Mouse (Mus musculus) hindbrain, embryonic 13.5 days (tissue): ENCODE results near the gene Cenpj. TPM values are rescaled to one million over a fixed set of nuclear protein-coding genes. Genes with fewer than 3 reads are reported as not detected.

Experiments
- ATAC-seq: fragments of 200-750 bp; cut with Nextera tagmentation; 2 replicates; pipeline ENCODE4 v1.8.0; 2017; ENCODE audit warnings: moderate TSS enrichment; ENCODE audit not compliant: low FRiP score
- H3K27ac ChIP-seq: fragments of 300-500 bp; sonication (generic); 2 replicates; pipeline ENCODE4 v1.5.1; 2015; ENCODE audit warnings: inconsistent platforms, mild to moderate bottlenecking, moderate library complexity
- H3K27me3 ChIP-seq: fragments of 300-500 bp; sonication (generic); 2 replicates; pipeline ENCODE4 v1.6.1; 2015; ENCODE audit warnings: mild to moderate bottlenecking, inconsistent platforms
- H3K36me3 ChIP-seq: fragments of 300-500 bp; sonication (generic); 2 replicates; pipeline ENCODE4 v1.6.1; 2015; ENCODE audit warnings: mild to moderate bottlenecking, inconsistent platforms
- H3K4me1 ChIP-seq: fragments of 300-500 bp; sonication (generic); replicated peaks from 2 replicates; pipeline ENCODE4 v1.6.1; 2015; ENCODE audit warnings: inconsistent platforms
- H3K4me2 ChIP-seq: fragments of 300-500 bp; sonication (generic); 2 replicates; pipeline ENCODE4 v1.6.1; 2015; ENCODE audit warnings: inconsistent platforms, mild to moderate bottlenecking, moderate library complexity
- H3K4me3 ChIP-seq: fragments of 300-500 bp; sonication (generic); 2 replicates; pipeline ENCODE4 v1.5.1; 2015; ENCODE audit warnings: mild to moderate bottlenecking, inconsistent platforms
- H3K9ac ChIP-seq: fragments of 300-500 bp; sonication (generic); 2 replicates; pipeline ENCODE4 v1.6.1; 2015; ENCODE audit warnings: mild to moderate bottlenecking, inconsistent platforms
- H3K9me3 ChIP-seq: fragments of 300-500 bp; sonication (generic); 2 replicates; pipeline ENCODE4 v1.6.1; 2016; ENCODE audit warnings: inconsistent platforms
- WGBS: fragments of 180-500 bp; shearing (Covaris S2); methylation state at CpG from one replicate; pipeline ENCODE4 v1.1.7; 2015; 5-methylcytosine and 5-hydroxymethylcytosine counted together
- polyA plus RNA-seq: library from polyadenylated mRNA; unstranded; fragments of >200 nt; fragmentation: Nextera tagmentation; extraction: Ambion mirVana; gene quantifications from 2 replicates; pipeline ENCODE4 v1.2.1, GENCODE M21; 2015

The Cenpj gene
- polyA plus RNA-seq, 1 experiment from 2014 or later: 7.3 TPM

DNA sequence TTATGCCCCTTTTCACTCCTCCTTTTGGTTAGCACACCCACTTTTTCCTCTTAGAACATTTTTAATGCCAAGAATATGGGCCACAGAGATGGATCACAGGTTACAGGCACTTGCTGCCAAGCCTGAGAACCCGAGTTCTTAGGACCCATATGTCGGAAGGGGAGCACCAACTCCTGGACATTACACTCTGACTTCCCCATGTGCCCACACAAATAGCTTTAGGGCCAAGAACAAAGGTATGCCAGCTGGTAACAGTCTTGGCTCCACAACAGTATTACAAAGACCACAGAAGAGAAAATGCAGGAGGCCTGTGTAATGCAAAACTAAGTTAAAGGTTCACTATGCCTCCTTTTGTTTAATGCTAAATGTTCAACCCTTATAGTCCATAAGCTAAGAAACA, 44.4 kb downstream of the Cenpj start:
- Histone ChIP-seq H3K4me2 (no peak overlapping the region), H3K4me1 (no peaks in the 10 kb centered on the region), H3K9ac (no peak overlapping the region), H3K4me3 (no peak overlapping the region), H3K27me3 (no peaks in the 10 kb centered on the region), H3K36me3 (peaks cover 45% of the 10 kb centered on the region), H3K27ac (no peak overlapping the region), H3K9me3 (no peaks in the 10 kb centered on the region)
- 71% methylated on average over 2 of the region's 2 CpGs for WGBS
- ATAC-seq: no peak

DNA sequence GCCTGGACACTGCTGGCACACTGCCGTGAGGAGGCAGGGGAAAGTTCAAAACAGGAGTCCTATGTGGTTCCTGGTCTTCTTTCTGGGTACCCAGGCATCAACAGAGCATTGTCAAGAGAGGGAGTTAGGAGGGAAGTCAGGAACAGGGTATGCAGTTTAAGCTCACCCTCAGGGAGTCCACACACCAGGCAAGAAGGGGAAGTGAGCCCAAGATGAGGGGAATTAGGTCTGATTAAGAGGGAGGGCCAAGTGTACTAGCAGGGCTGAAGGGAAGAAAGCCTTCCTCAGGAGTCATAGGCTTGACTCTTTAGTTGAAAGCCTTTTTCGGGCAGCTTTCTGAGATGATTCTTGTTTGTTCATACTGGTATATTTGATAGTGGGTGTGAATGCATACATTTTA, 60.5 kb downstream of the Cenpj start:
- WGBS: 91% methylated on average over 2 of the region's 2 CpGs
- H3K27me3 ChIP-seq: no peaks in the 10 kb centered on the region
- H3K36me3 ChIP-seq: no peaks in the 10 kb centered on the region
- no peaks in the 10 kb centered on the region for H3K4me1 ChIP-seq
- no peak overlapping the region for H3K4me3 ChIP-seq
- H3K9me3 ChIP-seq: no peaks in the 10 kb centered on the region
- no peak overlapping the region for H3K9ac ChIP-seq
- H3K4me2 ChIP-seq: no peak overlapping the region
- ATAC-seq: no peak
- no peak overlapping the region for H3K27ac ChIP-seq

DNA sequence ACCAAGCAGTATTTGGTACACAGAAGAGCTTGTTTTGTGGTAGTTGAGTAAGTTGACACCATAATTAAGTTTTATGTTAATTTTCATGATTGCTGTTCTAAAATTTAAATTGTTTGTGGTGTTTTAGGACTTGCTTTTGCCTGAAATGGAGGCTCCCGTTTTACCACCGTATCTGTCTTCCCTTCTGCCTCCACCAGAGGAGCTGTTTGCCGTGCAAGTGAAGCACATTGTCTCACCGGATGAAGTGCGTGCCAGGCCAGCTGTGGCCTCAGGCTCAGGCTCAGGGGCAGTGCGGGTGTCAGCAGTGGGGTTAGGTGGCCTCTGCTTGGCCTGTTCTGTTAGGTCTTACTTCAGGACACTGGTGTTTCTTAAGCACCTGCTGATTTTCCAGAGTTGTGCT, 63.1 kb downstream of the Cenpj start:
- WGBS: 25% methylated on average over 6 of the region's 6 CpGs
- H3K4me1 ChIP-seq: no peaks in the 10 kb centered on the region
- H3K36me3 ChIP-seq: no peaks in the 10 kb centered on the region
- H3K4me3 ChIP-seq: no peak overlapping the region
- no peak for ATAC-seq
- no peaks in the 10 kb centered on the region for H3K9me3 ChIP-seq
- H3K9ac ChIP-seq: no peak overlapping the region
- H3K27ac ChIP-seq: no peak overlapping the region
- no peaks in the 10 kb centered on the region for H3K27me3 ChIP-seq
- H3K4me2 ChIP-seq: no peak overlapping the region

DNA sequence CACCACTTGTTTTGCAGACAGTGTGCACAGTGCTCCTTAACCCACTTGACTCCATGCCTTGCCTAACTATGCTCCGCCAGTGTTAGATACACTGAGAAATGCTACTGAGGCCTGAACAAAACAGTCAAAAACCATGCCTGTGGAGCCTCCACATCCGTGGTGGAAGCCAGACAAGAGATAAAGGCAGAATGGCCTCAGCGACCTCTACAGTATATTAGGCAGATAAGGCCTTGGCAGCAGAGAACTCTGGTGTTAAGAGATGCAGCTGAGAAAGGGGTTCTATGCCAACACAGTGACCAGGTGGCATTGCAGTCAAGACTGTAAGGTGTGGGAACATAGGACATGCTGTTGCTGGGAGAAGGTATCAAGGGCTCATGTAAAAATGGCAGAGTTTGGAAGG, 68.5 kb downstream of the Cenpj start:
- Histone ChIP-seq H3K9me3 (no peaks in the 10 kb centered on the region), H3K27me3 (no peaks in the 10 kb centered on the region), H3K9ac (no peak overlapping the region), H3K27ac (no peak overlapping the region), H3K4me3 (no peak overlapping the region), H3K36me3 (no peaks in the 10 kb centered on the region), H3K4me2 (no peak overlapping the region), H3K4me1 (no peaks in the 10 kb centered on the region)
- 79% methylated on average over 3 of the region's 3 CpGs for WGBS
- no peak for ATAC-seq

DNA sequence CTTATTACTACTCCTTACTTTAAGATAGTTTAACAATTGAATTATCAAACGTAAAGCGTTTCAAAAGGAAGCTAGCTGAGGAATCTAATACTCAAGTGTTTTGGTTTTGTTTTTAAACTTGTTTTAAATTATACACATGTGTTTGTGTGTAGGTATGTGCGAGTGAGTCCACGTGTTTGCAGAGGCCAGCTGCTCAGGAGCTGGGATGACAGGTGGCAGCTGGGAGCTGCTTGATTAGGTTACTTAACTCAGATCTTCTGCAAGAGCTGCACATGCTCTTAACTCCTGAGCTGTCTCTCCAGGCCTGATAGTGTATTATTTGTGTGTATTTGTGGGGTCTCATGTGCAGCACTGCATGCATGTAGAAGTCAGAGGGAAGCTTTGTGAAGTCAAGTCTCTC, 72.8 kb downstream of the Cenpj start:
- Histone ChIP-seq H3K9ac (no peak overlapping the region), H3K4me1 (no peaks in the 10 kb centered on the region), H3K9me3 (no peaks in the 10 kb centered on the region), H3K27ac (no peak overlapping the region), H3K27me3 (no peaks in the 10 kb centered on the region), H3K4me2 (no peak overlapping the region), H3K4me3 (no peak overlapping the region), H3K36me3 (no peaks in the 10 kb centered on the region)
- ATAC-seq: no peak
- 84% methylated on average over 4 of the region's 4 CpGs for WGBS

DNA sequence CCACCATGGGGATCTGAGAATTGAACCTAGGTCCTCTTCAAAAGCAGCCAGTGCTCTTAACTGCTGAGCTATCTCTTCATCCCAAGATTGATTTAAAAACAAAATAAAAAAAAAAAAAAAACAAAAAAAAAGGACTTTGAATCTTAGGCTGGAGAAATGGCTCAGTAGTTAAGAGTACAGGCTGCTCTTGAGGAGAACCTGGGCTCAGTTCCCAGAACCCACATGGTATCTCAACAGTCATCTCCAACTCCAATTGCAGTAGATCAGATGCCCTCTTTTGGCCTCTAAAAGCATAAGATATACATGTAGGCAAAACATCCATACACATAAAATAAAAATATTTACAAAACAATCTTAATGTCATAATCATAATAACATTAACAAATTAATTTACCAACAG, 85.4 kb downstream of the Cenpj start:
- Histone ChIP-seq H3K27me3 (no peaks in the 10 kb centered on the region), H3K4me1 (no peaks in the 10 kb centered on the region), H3K9ac (no peak overlapping the region), H3K36me3 (no peaks in the 10 kb centered on the region), H3K9me3 (no peaks in the 10 kb centered on the region), H3K4me3 (no peak overlapping the region), H3K4me2 (no peak overlapping the region), H3K27ac (no peak overlapping the region)
- no peak for ATAC-seq

Other genes with a start within 250 kb of the Cenpj start
- gene Atp12a, start 210.4 kb downstream of the Cenpj start, polyA plus RNA-seq: 0.09 TPM in 2 replicates
- gene Rnf17, start 172.8 kb downstream of the Cenpj start, polyA plus RNA-seq: 1.3 and 1.5 TPM in 2 replicates
- 1.6 and 1.7 TPM in 2 replicates for gene Parp4, start 194 bp upstream of the Cenpj start, polyA plus RNA-seq
- gene Mphosph8, start 92.8 kb upstream of the Cenpj start, polyA plus RNA-seq: 48.2 and 48.5 TPM in 2 replicates
- gene Pspc1, start 202.9 kb upstream of the Cenpj start, polyA plus RNA-seq: 40.6 and 45.7 TPM in 2 replicates
- 33.7 and 36.3 TPM in 2 replicates for gene Zmym5, start 236.3 kb upstream of the Cenpj start, polyA plus RNA-seq